ENCODE assay signal across 34 mouse cellular contexts in genomic region chr9:42202271-42202670, GRCm38 (mm10).
"Had no signal": no experiment of that assay in that cellular context is flagged by ENCODE, and none has a peak within 500 bp of the region (broad histone marks: within the 10 kb centered on the region; RNA-seq: fewer than 3 reads in every experiment).

No protein-coding gene starts in this region.

- H3K36me3 ChIP-seq: heart, embryonic 10.5 days; heart, embryonic 13.5 days; heart, embryonic 15.5 days; hindbrain, embryonic 10.5 days; hindbrain, embryonic 12.5 days; hindbrain, embryonic 13.5 days; hindbrain, embryonic 15.5 days; intestine, embryonic 15.5 days; kidney, embryonic 15.5 days had no signal

- H3K9me3 ChIP-seq: heart, embryonic 10.5 days; heart, embryonic 13.5 days; heart, embryonic 15.5 days; hindbrain, embryonic 12.5 days; hindbrain, embryonic 13.5 days; hindbrain, embryonic 15.5 days; intestine, embryonic 15.5 days; kidney, embryonic 15.5 days had no signal

- H3K4me2 ChIP-seq: heart, embryonic 11.5 days; heart, embryonic 13.5 days; heart, embryonic 15.5 days; hindbrain, embryonic 12.5 days; hindbrain, embryonic 13.5 days; hindbrain, embryonic 14.5 days; hindbrain, embryonic 15.5 days; intestine, embryonic 15.5 days; kidney, embryonic 15.5 days had no signal

- DNase-seq: heart, postnatal 10 days; heart, postnatal 14 days; heart, postnatal 36 days; heart, postnatal 4 days; kidney, adult 11 months; kidney, adult 18-20 months; kidney, adult 2 months; kidney, adult 8-10 months; kidney, adult 9 months; kidney, postnatal 10 days; kidney, postnatal 14 days; kidney, postnatal 25 days; kidney, postnatal 36 days; kidney, postnatal 4 days; layer of hippocampus, adult 9-11 months; layer of hippocampus, postnatal 36 days had no signal

- H3K4me1 ChIP-seq: heart, embryonic 10.5 days; heart, embryonic 13.5 days; heart, embryonic 15.5 days; hindbrain, embryonic 10.5 days had no signal

- H3K27ac ChIP-seq: heart, embryonic 10.5 days; heart, embryonic 13.5 days; heart, embryonic 15.5 days; hindbrain, embryonic 10.5 days; hindbrain, embryonic 12.5 days; hindbrain, embryonic 13.5 days; hindbrain, embryonic 14.5 days; hindbrain, embryonic 15.5 days; hindbrain, postnatal 0 days; intestine, embryonic 15.5 days; kidney, embryonic 15.5 days; kidney, postnatal 0 days; layer of hippocampus, adult 2 months had no signal

- ATAC-seq: hindbrain, embryonic 16.5 days; hindbrain, postnatal 0 days; inflammation-experienced regulatory T-cells, adult 6 months; intestine, embryonic 15.5 days; intestine, embryonic 16.5 days; intestine, postnatal 0 days had no signal

- H3K4me3 ChIP-seq: heart, embryonic 10.5 days; heart, embryonic 13.5 days; heart, embryonic 15.5 days; hindbrain, embryonic 10.5 days; hindbrain, embryonic 12.5 days; hindbrain, embryonic 13.5 days; hindbrain, embryonic 15.5 days; intestine, embryonic 15.5 days; kidney, embryonic 15.5 days; layer of hippocampus, adult 2 months had no signal

- H3K9ac ChIP-seq: heart, embryonic 13.5 days; heart, embryonic 15.5 days; hindbrain, embryonic 12.5 days; hindbrain, embryonic 13.5 days; hindbrain, embryonic 14.5 days; hindbrain, embryonic 15.5 days; intestine, embryonic 15.5 days; kidney, embryonic 15.5 days had no signal

- H3K27me3 ChIP-seq: heart, embryonic 15.5 days; hindbrain, embryonic 13.5 days; hindbrain, embryonic 15.5 days; intestine, embryonic 15.5 days; kidney, embryonic 15.5 days had no signal
